Mouse (Mus musculus): ENCODE data around the gene Tmem181a. TPM values are rescaled to one million over a fixed set of nuclear protein-coding genes. Genes with fewer than 3 reads are reported as not detected.
"Not testable (repeated sequence)": the region's sequence is repeated elsewhere in the genome, so short reads cannot be mapped to it uniquely, and the experiment has no call there.

Gene Tmem181a
- polyA plus RNA-seq, 1 experiment from 2014 or later = 24.2 TPM

- not testable (repeated sequence) for H3K4me1 ChIP-seq (replicated peaks; ENCODE audit: control insufficient read depth, insufficient read depth, low read length); H3K36me3 ChIP-seq (ENCODE audit: control insufficient read depth, insufficient read depth, low read length); H3K27ac ChIP-seq (ENCODE audit: low read depth, low read length); H3K4me2 ChIP-seq (replicated peaks; ENCODE audit: low read depth, low read length); H3K9ac ChIP-seq (ENCODE audit: low read depth, low read length); DNase-seq (ENCODE audit: low spot score); H3K9me3 ChIP-seq (ENCODE audit: control insufficient read depth, low read length); H3K27me3 ChIP-seq (ENCODE audit: control insufficient read depth, insufficient read depth, low read length); ATAC-seq (ENCODE audit: low FRiP score); H3K4me3 ChIP-seq (ENCODE audit: low read depth, low read length)
- WGBS = 93% methylated on average over 7 of the region's 7 CpGs
Observed at GRCm38 (mm10) chr17:6327554-6327953, 70.9 kb downstream of the Tmem181a start.

DNA sequence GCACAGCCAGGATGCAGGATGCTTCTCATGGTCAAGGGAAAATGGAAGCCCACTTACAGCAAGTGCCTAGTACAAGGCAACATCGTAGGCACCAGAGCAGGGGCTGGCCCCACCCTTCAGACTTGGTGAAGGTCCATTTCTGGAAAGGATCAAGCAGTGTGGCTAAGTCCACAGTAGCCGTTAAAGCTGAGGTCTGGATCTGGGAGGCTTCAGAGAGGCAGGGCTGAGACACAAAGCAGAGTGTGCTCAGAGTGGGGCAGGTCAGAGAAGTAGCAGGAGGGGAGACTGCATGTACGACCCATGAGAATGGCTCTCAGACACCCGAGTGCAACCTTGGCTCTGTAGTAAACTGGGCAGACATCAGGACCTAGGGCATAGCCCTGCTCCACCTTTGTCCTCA lies 72.3 kb downstream of the Tmem181a start:
- H3K4me3 ChIP-seq (ENCODE audit: low read depth, low read length); ATAC-seq (ENCODE audit: low FRiP score); H3K27me3 ChIP-seq (ENCODE audit: control insufficient read depth, insufficient read depth, low read length); DNase-seq (ENCODE audit: low spot score); H3K9ac ChIP-seq (ENCODE audit: low read depth, low read length); H3K4me1 ChIP-seq (replicated peaks; ENCODE audit: control insufficient read depth, insufficient read depth, low read length); H3K27ac ChIP-seq (ENCODE audit: low read depth, low read length); H3K4me2 ChIP-seq (replicated peaks; ENCODE audit: low read depth, low read length); H3K9me3 ChIP-seq (ENCODE audit: control insufficient read depth, low read length); H3K36me3 ChIP-seq (ENCODE audit: control insufficient read depth, insufficient read depth, low read length): not testable (repeated sequence)
- 80% methylated on average over 3 of the region's 4 CpGs for WGBS

GRCm38 (mm10) chr17:6342606-6343294 lies 86.1 kb downstream of the Tmem181a start:
- not testable (repeated sequence) for DNase-seq (ENCODE audit: low spot score); ATAC-seq (ENCODE audit: low FRiP score); H3K27me3 ChIP-seq (ENCODE audit: control insufficient read depth, insufficient read depth, low read length); H3K27ac ChIP-seq (ENCODE audit: low read depth, low read length); H3K36me3 ChIP-seq (ENCODE audit: control insufficient read depth, insufficient read depth, low read length); H3K9ac ChIP-seq (ENCODE audit: low read depth, low read length); H3K9me3 ChIP-seq (ENCODE audit: control insufficient read depth, low read length); H3K4me1 ChIP-seq (replicated peaks; ENCODE audit: control insufficient read depth, insufficient read depth, low read length); H3K4me3 ChIP-seq (ENCODE audit: low read depth, low read length); H3K4me2 ChIP-seq (replicated peaks; ENCODE audit: low read depth, low read length)
- WGBS = no CpG with 5 or more reads among the region's 12 CpGs

- not testable (repeated sequence) for H3K9ac ChIP-seq (ENCODE audit: low read depth, low read length); H3K4me3 ChIP-seq (ENCODE audit: low read depth, low read length); H3K27me3 ChIP-seq (ENCODE audit: control insufficient read depth, insufficient read depth, low read length); ATAC-seq (ENCODE audit: low FRiP score); H3K36me3 ChIP-seq (ENCODE audit: control insufficient read depth, insufficient read depth, low read length); H3K9me3 ChIP-seq (ENCODE audit: control insufficient read depth, low read length); H3K4me2 ChIP-seq (replicated peaks; ENCODE audit: low read depth, low read length); DNase-seq (ENCODE audit: low spot score); H3K27ac ChIP-seq (ENCODE audit: low read depth, low read length); H3K4me1 ChIP-seq (replicated peaks; ENCODE audit: control insufficient read depth, insufficient read depth, low read length)
- WGBS = 87% methylated on average over 10 of the region's 10 CpGs
Observed at GRCm38 (mm10) chr17:6355256-6355655, 98.6 kb downstream of the Tmem181a start.

Other genes starting within 250 kb of the Tmem181a start
- 8.0 TPM in 2 replicates for gene Serac1, start 177.1 kb upstream of the Tmem181a start, polyA plus RNA-seq (2014; fragmentation: Nextera tagmentation; extraction: Ambion mirVana)
- gene Gtf2h5, start 177.1 kb upstream of the Tmem181a start, polyA plus RNA-seq (2014; fragmentation: Nextera tagmentation; extraction: Ambion mirVana) = 160 and 167 TPM in 2 replicates
- gene Tulp4, start 150.4 kb upstream of the Tmem181a start, polyA plus RNA-seq (2014; fragmentation: Nextera tagmentation; extraction: Ambion mirVana) = 129 and 178 TPM in 2 replicates
- gene Dynlt1a, start 60.6 kb downstream of the Tmem181a start, polyA plus RNA-seq (2014; fragmentation: Nextera tagmentation; extraction: Ambion mirVana) = 37.0 and 41.8 TPM in 2 replicates
- gene Dynlt1b, start 173.3 kb downstream of the Tmem181a start, polyA plus RNA-seq (2014; fragmentation: Nextera tagmentation; extraction: Ambion mirVana) = 838 and 876 TPM in 2 replicates